ENCODE assay signal across 18 mouse cellular contexts in genomic region chr16:70235189-70235588, GRCm38 (mm10).
DNase-seq lines count a peak whose midpoint lies in the region; ATAC-seq and TF ChIP-seq lines count a peak whose summit lies in the region.
"Had no signal": no experiment of that assay in that cellular context is flagged by ENCODE, and none has a peak within 500 bp of the region (broad histone marks: within the 10 kb centered on the region; RNA-seq: fewer than 3 reads in every experiment).

No protein-coding gene starts in this region.

- no peak overlapping the region for H3K4me2 ChIP-seq in forebrain, embryonic 14.5 days (ENCODE audit: low read length)
- no peak overlapping the region for H3K4me2 ChIP-seq in forebrain, embryonic 16.5 days (ENCODE audit: low read length)
- H3K4me2 ChIP-seq in intestine, postnatal 0 days (replicated peaks; ENCODE audit: low read depth) = no peak overlapping the region
- H3K4me2 ChIP-seq: embryonic facial prominence, embryonic 13.5 days; embryonic facial prominence, embryonic 15.5 days had no signal

- no peak for ATAC-seq in forebrain, embryonic 14.5 days
- peak; percentile 78 for ATAC-seq in forebrain, embryonic 16.5 days
- ATAC-seq in intestine, postnatal 0 days = no peak

- no peaks in the 10 kb centered on the region for H3K4me1 ChIP-seq in forebrain, embryonic 14.5 days (ENCODE audit: control insufficient read depth, insufficient read depth, low read length)
- H3K4me1 ChIP-seq in forebrain, embryonic 10.5 days = peaks cover 13% of the 10 kb centered on the region
- no peaks in the 10 kb centered on the region for H3K4me1 ChIP-seq in forebrain, embryonic 16.5 days (replicated peaks; ENCODE audit: control insufficient read depth, insufficient read depth, low read length)
- H3K4me1 ChIP-seq in intestine, postnatal 0 days (replicated peaks; ENCODE audit: control insufficient read depth, insufficient read depth, low read length) = no peaks in the 10 kb centered on the region

- H3K9me3 ChIP-seq in forebrain, embryonic 14.5 days (replicated peaks; ENCODE audit: control insufficient read depth, low read length) = no peaks in the 10 kb centered on the region
- H3K9me3 ChIP-seq in forebrain, embryonic 10.5 days = no peaks in the 10 kb centered on the region
- no peaks in the 10 kb centered on the region for H3K9me3 ChIP-seq in forebrain, embryonic 16.5 days (ENCODE audit: control insufficient read depth, low read length)
- H3K9me3 ChIP-seq in intestine, postnatal 0 days (ENCODE audit: control insufficient read depth) = no peaks in the 10 kb centered on the region
- H3K9me3 ChIP-seq: embryonic facial prominence, embryonic 13.5 days; embryonic facial prominence, embryonic 15.5 days had no signal

- H3K4me3 ChIP-seq in forebrain, embryonic 14.5 days (ENCODE audit: low read depth, low read length) = no peak overlapping the region
- H3K4me3 ChIP-seq in forebrain, embryonic 10.5 days = no peak overlapping the region
- no peak overlapping the region for H3K4me3 ChIP-seq in forebrain, embryonic 16.5 days (replicated peaks; ENCODE audit: low read length)
- no peak overlapping the region for H3K4me3 ChIP-seq in intestine, postnatal 0 days (ENCODE audit: low read depth, low read length)
- H3K4me3 ChIP-seq: embryonic facial prominence, embryonic 13.5 days; embryonic facial prominence, embryonic 15.5 days; erythroblast, embryonic 14.5 days had no signal

- TF ChIP-seq POLR2A in brain, embryonic 14.5 days (IDR thresholded peaks at IDR 0.05; ENCODE audit: borderline replicate concordance, extremely low read depth, insufficient read depth, insufficient read length, poor library complexity, severe bottlenecking) = no peak

- WGBS in forebrain, embryonic 14.5 days = 90% methylated on average over 4 of the region's 4 CpGs
- 95% methylated on average over 4 of the region's 4 CpGs for WGBS in forebrain, embryonic 10.5 days
- WGBS in forebrain, embryonic 16.5 days = 75% methylated on average over 4 of the region's 4 CpGs
- whole genome bisulfite sequencing in intestine, postnatal 0 days = 91% methylated on average over 4 of the region's 4 CpGs

- H3K27me3 ChIP-seq in forebrain, embryonic 14.5 days (replicated peaks; ENCODE audit: control insufficient read depth, insufficient read depth, low read length) = no peaks in the 10 kb centered on the region
- no peaks in the 10 kb centered on the region for H3K27me3 ChIP-seq in forebrain, embryonic 10.5 days (ENCODE audit: poor library complexity, severe bottlenecking)
- no peaks in the 10 kb centered on the region for H3K27me3 ChIP-seq in forebrain, embryonic 16.5 days (replicated peaks; ENCODE audit: control insufficient read depth, insufficient read depth, low read length)
- no peaks in the 10 kb centered on the region for H3K27me3 ChIP-seq in intestine, postnatal 0 days (replicated peaks; ENCODE audit: control insufficient read depth, insufficient read depth, low read length)
- H3K27me3 ChIP-seq: embryonic facial prominence, embryonic 13.5 days; embryonic facial prominence, embryonic 15.5 days had no signal

- H3K36me3 ChIP-seq in forebrain, embryonic 14.5 days (ENCODE audit: control insufficient read depth, insufficient read depth, low read length) = no peaks in the 10 kb centered on the region
- no peaks in the 10 kb centered on the region for H3K36me3 ChIP-seq in forebrain, embryonic 10.5 days (replicated peaks)
- H3K36me3 ChIP-seq in forebrain, embryonic 16.5 days (ENCODE audit: control insufficient read depth, insufficient read depth) = no peaks in the 10 kb centered on the region
- H3K36me3 ChIP-seq in intestine, postnatal 0 days (ENCODE audit: control insufficient read depth, insufficient read depth) = no peaks in the 10 kb centered on the region
- H3K36me3 ChIP-seq: embryonic facial prominence, embryonic 13.5 days; embryonic facial prominence, embryonic 15.5 days had no signal

- no peak overlapping the region for H3K9ac ChIP-seq in forebrain, embryonic 14.5 days (ENCODE audit: low read length)
- no peak overlapping the region for H3K9ac ChIP-seq in forebrain, embryonic 16.5 days (replicated peaks; ENCODE audit: low read depth, low read length)
- H3K9ac ChIP-seq in intestine, postnatal 0 days (ENCODE audit: low read depth, low read length) = no peak overlapping the region
- H3K9ac ChIP-seq: embryonic facial prominence, embryonic 13.5 days; embryonic facial prominence, embryonic 15.5 days had no signal

- DNase-seq in forebrain, embryonic 14.5 days (ENCODE audit: low spot score) = peak; percentile 49
- DNase-seq in forebrain, embryonic 10.5 days (ENCODE audit: extremely low spot score, low spot score) = no peak
- peak; percentile 49 for DNase-seq in brain, embryonic 14.5 days (ENCODE audit: low read depth)
- no peak for DNase-seq in left cerebral cortex, adult 9 months (ENCODE audit: low spot score in 2 of 2)
- DNase-seq: adrenal gland, adult 2 months; adrenal gland, postnatal 10 days; adrenal gland, postnatal 25 days; cerebellum, adult 11-12 months; cerebellum, adult 2 months; cerebellum, adult 9-10 months; cerebellum, postnatal 10 days; cerebellum, postnatal 25 days; embryo, embryonic 11 days had no signal

- no peak for TF ChIP-seq CTCF in brain, embryonic 14.5 days (IDR thresholded peaks at IDR 0.05; ENCODE audit: borderline replicate concordance, extremely low read depth, insufficient read depth, insufficient read length)
- no peak for TF ChIP-seq CTCF in intestine, postnatal 0 days (IDR thresholded peaks at IDR 0.05; ENCODE audit: low read depth)

- H3K27ac ChIP-seq in forebrain, embryonic 14.5 days (ENCODE audit: low read depth, low read length) = no peak overlapping the region
- H3K27ac ChIP-seq in forebrain, embryonic 10.5 days = no peak overlapping the region
- H3K27ac ChIP-seq in forebrain, embryonic 16.5 days (ENCODE audit: low read length) = no peak overlapping the region
- H3K27ac ChIP-seq in intestine, postnatal 0 days (ENCODE audit: low read depth, low read length) = no peak overlapping the region
- H3K27ac ChIP-seq: embryonic facial prominence, embryonic 13.5 days; embryonic facial prominence, embryonic 15.5 days had no signal

Comparison
In these comparisons a context has a peak if more than half of its experiments do, and no peak if none do; other contexts are left out.
1. DNase-seq: peak in forebrain, embryonic 14.5 days (single experiment) and brain, embryonic 14.5 days (single experiment); none in forebrain, embryonic 10.5 days (single experiment) and left cerebral cortex, adult 9 months (0 of 2).